Mouse (Mus musculus) liver, adult 2 months (tissue): ENCODE data around the gene Adarb1.

Source experiments
- CTCF ChIP-seq: fragments of 200-500 bp; IDR thresholded peaks from 2 replicates; pipeline ENCODE4 v1.5.1; 2011; ENCODE audit warnings: low read depth, low read length, control low read depth
- POLR2A ChIP-seq: fragments of 200-500 bp; IDR thresholded peaks from 2 replicates; pipeline ENCODE4 v1.6.1; 2011; ENCODE audit warnings: low read length, control low read depth; ENCODE audit not compliant: insufficient read depth; ENCODE audit errors: extremely low read depth

DNA sequence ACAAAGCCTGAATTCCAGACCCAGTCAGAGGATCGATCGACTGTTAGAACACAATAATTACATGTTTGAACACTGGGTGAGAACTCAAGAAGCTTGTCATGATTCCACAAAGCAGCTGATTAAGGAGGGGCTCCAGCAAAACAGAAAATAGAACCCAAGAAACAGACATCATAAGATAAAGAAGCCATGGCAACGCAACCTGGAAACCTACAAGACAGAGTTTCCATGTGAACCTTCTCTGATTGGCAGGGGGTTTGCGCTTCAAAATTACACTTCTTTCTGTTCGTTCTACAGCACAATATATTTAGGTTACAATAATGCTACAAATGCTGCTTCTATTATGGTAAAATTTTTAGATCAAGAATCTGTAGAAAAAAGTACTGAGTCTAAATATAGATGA lies 47.9 kb downstream of the Adarb1 start:
- TF ChIP-seq POLR2A (no peak), CTCF (no peak)
